Mouse (Mus musculus) brown adipose tissue, adult 24 weeks (tissue): ENCODE data around the gene Akap13. TPM values are rescaled to one million over a fixed set of nuclear protein-coding genes. Genes with fewer than 3 reads are reported as not detected.

Experiments
- H3K27ac ChIP-seq: fragments of 200-500 bp; replicated peaks from 2 replicates; pipeline ENCODE4 v1.5.1; 2012; ENCODE audit warnings: low read depth, mild to moderate bottlenecking, low read length
- H3K4me1 ChIP-seq: fragments of 200-500 bp; 2 replicates; pipeline ENCODE4 v1.6.1; 2012; ENCODE audit warnings: low read length, mixed read lengths; ENCODE audit not compliant: control insufficient read depth, insufficient read depth, insufficient read length
- H3K4me3 ChIP-seq: fragments of 200-500 bp; 2 replicates; pipeline ENCODE4 v1.5.1; 2012; ENCODE audit warnings: low read depth, mild to moderate bottlenecking, low read length, moderate library complexity; ENCODE audit not compliant: insufficient read depth
- polyA plus RNA-seq: library from polyadenylated mRNA; stranded (reverse); fragments of >200 nt; gene quantifications from 2 replicates; pipeline ENCODE4 v1.2.4, GENCODE M21; 2012; ENCODE audit not compliant: missing spikeins, insufficient read depth, insufficient read length

Akap13 gene
- polyA plus RNA-seq = 16.2 and 24.8 TPM in 2 replicates

DNA sequence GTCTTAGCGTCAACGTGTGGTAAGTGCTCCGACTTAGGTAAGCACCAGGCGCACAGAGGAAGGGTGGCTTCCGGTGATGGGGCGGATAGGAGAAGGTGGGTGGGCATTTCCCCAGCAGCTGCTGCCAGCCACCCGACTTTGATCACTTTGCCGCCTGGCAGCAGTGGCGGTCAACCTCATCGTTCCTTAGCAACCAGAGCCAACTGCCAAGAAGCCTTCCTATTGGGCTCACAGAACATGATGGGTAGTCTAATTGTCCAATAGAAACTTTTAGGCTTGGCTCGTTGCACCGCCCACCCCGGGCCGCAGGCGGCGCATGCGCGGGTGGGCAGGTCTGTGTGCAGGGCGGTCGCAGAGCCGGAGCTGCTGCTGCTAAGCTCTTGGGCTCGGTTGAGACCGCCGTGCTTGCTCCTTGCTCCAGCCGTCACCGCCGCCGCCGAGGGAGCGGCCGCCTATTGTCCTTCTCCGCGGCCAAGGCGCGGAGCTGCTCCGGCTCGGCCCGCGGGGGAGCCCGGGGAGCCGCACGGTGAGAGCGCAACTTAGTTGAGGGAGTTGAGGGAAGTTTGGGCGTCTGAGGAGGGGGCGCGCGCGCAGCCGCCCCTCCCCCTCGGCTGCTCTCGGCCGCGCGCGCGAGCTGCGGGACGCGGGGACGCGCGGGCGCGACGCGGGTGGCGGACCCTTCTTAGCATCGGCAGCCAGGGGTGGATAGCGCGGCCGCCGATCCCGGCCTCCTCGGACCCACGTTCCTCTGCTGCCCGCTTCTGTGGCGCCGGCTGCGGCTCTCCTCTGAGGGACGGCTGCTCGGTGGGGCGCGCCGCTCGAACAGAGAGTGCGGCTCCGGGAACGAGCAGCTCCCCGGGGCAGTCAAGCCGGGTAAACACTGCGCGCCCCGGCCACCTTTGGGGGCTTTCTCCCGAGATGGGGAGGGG is at the start of gene Akap13:
Gene Akap13 (plus strand): TSS at position 312 of the 929 bp plus-strand sequence.
- Histone ChIP-seq H3K4me1 (peaks cover 2% of the 10 kb centered on the region; the same call in 1 of the 2 replicates), H3K4me3 (peak within 1 kb of the TSS; percentile 86), H3K27ac (peak within 1 kb of the TSS; percentile 65)

DNA sequence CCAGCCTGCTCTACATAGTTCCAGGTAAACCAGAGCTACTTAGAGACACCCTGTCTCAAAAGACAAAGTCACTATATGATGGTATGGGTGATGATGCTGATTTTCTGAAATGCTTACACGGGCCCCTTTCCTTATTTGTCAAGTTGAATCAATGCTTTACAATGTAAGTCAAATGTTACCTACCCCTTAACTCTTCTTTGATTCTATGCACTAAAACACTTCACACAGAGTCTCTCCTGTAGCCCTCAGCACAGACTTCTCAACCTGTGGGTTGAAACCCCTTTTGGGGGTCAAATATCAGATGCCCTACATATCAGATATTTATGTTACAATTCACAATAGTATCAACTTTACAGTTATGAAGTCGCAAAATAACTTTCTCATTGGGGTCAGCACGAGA is 44.7 kb upstream of the Akap13 start:
- Histone ChIP-seq H3K4me1 (no peaks in the 10 kb centered on the region), H3K4me3 (no peak overlapping the region)

DNA sequence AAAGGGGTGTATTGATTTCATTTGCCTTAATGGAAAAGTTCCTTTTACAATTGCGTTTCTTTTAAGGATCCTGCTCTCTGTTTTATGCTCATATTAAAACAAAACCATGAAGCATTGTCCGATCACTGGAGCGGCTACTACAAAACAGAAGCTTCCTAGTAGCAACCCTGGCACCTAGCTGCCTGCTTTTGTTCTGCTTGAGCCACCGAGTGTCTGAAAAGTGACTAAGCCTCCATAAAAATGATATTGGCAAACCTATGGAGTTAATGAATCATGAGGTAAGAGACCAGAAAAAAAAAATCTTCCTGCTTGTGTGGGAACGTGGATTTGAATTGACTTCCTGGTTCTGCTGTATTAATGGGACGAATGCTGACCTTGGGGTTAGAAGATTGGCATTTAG is 44.1 kb upstream of the Akap13 start:
- H3K4me3 ChIP-seq = no peak overlapping the region
- H3K4me1 ChIP-seq = no peaks in the 10 kb centered on the region; the same call in 1 of the 2 replicates
- H3K27ac ChIP-seq = no peak overlapping the region

More for the DNA sequence above, 44.7 kb upstream of the Akap13 start:
- H3K27ac ChIP-seq = no peak overlapping the region

DNA sequence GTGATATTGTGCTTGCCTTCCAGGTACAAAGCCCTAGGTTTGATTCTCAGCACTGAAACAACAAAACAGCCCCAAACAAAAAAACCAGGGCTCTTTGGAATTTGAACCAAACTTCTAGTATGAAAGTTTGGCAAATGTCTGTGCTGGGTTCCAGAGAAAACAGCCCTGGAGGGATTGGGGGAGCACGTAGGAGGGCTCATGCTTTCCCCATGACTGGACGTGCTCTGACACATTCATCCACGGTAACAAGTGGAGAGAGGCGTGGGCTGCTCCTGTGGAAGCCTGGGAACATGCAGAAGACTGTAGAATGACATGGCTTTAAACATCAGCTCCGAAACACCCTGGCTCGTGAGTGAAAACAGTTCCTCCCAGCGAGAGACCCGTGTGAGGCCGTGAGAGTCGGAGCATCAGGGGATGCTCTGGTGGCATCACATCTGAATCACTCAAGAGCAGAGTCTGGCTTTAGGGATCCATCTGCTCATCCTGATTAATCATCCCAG is 43.3 kb upstream of the Akap13 start:
- Histone ChIP-seq H3K4me1 (no peaks in the 10 kb centered on the region; the same call in 1 of the 2 replicates), H3K4me3 (no peak overlapping the region), H3K27ac (no peak overlapping the region)

DNA sequence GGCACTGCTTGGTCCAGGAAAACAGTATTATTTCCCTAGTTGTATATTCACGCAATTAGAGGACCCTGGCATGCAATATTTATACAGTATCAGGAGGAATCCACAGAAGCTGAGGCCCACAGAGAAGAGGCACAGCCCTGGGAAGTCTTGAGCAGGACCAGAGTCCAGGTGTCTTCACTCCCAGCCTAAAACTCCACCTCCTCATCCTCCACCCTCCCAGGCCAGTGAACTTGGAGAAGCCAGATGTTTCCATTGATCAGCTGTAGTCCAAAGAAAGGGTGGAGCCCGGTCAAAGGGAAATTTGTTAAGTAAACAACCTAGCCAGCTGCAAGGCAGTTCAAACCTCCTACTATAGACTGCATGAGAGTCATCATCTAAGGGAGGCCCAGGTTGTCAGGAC is 42.8 kb upstream of the Akap13 start:
- H3K4me3 ChIP-seq = no peak overlapping the region
- no peak overlapping the region for H3K27ac ChIP-seq
- no peaks in the 10 kb centered on the region; the same call in 1 of the 2 replicates for H3K4me1 ChIP-seq

DNA sequence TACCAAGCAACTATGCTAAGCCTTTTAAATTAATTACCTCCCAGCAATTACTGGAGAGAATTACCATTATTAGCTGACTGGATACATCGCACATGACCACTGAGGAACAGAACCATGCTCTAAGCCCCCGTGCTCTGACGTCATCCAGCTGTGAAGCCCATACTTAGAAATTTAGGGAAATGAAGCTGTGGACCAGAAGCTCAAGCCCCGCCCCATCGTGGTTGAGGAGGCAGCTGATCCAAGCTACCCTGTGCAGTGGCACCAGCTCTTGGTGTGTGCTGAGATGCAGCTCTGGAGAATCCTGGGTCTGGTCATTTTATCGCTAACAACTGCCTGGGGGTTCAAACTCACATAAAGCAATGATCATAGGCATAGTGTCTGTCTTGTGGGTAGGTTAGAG is 41.4 kb upstream of the Akap13 start:
- Histone ChIP-seq H3K27ac (no peak overlapping the region), H3K4me3 (no peak overlapping the region), H3K4me1 (no peaks in the 10 kb centered on the region; the same call in 1 of the 2 replicates)

DNA sequence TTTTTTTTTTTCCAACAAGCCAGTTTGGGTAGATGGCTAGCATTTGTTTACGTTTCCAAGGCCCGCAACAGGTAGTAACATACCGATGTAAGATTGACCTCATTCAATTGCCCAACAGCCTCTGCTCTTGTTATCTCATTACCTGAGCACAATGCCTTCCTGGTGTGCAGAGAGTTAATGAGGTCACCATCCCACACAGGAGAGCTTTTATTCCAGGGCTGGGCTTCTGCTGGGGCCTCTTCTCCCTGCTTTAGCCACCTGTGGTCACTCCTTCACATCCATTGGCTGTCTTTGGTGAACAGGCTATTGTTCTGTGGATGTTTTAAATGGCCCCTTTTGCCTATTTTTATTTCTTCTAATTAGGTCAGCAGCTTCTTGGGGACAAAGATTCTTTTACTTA is 41.0 kb upstream of the Akap13 start:
- Histone ChIP-seq H3K27ac (no peak overlapping the region), H3K4me3 (no peak overlapping the region), H3K4me1 (no peaks in the 10 kb centered on the region; the same call in 1 of the 2 replicates)

DNA sequence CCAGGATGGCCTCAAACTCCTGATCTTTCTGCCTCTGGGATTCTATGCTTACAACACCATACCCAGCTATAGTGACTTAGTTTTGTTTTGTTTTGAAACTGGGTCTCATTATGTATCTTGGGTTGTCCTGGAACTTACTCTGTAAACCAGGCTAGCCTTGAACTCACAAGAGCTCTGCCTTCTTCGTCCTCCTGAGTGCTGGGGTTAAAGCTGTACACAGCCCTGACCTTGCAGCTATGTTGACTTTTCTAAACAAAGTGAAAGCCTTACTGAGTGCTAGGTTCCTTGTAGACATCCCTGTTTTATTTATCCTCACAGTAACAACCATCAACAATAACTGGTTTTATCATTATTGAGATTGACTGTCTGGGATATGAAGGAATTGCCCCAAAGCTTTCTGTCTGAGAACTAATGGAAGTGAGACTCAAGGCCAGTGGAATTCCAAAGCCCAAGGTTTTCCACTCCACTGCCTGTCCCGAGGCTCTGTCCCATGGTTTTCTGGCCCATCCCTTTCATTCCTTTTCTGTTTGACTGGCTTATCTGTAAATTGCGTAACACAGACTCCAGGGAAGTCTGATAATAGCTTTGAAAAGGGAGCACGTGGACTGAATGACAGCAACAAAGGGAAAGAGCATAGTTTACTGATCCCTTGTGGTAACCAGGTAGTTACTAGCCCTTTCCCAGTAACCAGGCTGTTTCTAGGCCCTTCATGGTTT is 40.0 kb upstream of the Akap13 start:
- Histone ChIP-seq H3K27ac (no peak overlapping the region), H3K4me3 (no peak overlapping the region), H3K4me1 (no peaks in the 10 kb centered on the region; the same call in 1 of the 2 replicates)

DNA sequence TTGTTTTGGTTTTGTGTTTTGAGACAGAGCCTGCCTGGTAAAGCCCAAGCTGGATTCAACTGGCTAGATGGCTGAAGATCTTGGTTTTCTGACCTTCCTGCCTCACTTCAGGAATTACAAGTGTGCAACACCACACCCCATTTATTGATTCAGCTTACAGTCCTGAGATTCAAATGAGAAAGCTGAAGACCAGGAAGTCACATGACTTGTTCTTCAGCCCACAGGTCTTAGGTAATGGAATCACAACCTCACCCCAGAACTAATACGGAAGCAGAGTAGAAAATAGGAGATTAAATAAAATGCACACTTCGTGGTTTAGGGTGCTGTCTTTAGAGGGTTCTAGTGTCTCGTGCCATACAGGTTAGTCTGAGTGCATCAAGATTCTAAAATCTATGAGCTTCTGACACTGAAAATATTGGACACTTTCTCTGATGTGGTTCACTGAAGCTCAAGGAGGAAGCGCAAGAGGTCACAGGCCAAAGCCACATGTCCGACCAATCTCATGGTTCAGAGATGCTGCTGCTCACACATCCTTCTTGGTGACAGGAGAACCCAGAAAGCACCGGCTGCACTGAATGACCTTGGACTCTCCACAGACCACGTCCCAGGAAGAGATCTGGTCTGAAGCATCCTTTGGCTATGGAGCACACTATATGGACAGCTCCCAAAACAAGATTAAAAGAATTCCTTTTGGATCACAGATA is 39.3 kb upstream of the Akap13 start:
- Histone ChIP-seq H3K4me3 (no peak overlapping the region), H3K27ac (no peak overlapping the region), H3K4me1 (no peaks in the 10 kb centered on the region; the same call in 1 of the 2 replicates)

DNA sequence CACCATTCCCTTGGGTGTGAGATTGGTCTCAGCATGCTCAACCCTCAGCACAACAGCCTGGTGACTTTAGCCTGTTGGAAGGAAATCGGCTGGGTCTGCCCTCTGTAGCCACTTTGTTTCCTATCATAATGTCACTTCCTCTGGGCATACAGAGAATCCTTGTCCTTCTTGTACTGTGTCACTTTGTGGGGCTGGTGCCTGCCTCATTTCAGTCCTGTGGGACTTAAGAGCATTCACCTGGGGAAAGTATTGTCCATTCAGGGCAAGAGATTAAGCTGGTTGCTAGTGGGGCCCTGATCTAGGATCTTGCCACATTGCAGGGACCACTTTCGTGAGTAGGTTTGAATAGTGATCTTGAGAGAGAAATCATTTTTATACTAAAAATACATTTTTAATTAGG is 34.4 kb upstream of the Akap13 start:
- no peaks in the 10 kb centered on the region; the same call in 1 of the 2 replicates for H3K4me1 ChIP-seq
- H3K27ac ChIP-seq = no peak overlapping the region
- H3K4me3 ChIP-seq = no peak overlapping the region

DNA sequence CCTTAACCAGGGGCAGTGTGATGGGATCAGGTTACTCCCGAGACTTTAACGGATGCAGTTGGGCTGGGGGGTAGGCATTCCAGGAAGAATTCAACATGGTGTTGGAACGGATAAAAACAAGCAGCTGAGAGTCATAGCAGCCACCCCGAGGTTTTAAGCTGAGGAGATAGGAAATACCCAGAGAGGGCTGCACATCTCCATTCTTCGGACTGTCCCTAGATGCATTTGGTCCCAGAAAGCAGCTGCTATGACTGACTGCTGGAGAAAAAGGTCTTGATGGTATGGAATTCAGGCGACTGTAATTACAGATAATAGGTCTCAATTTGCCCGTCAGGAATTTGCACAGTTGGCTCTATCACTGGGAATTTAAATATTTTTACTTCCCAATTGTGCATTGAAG is 31.2 kb upstream of the Akap13 start:
- no peaks in the 10 kb centered on the region for H3K4me1 ChIP-seq
- H3K4me3 ChIP-seq = no peak overlapping the region
- H3K27ac ChIP-seq = no peak overlapping the region

DNA sequence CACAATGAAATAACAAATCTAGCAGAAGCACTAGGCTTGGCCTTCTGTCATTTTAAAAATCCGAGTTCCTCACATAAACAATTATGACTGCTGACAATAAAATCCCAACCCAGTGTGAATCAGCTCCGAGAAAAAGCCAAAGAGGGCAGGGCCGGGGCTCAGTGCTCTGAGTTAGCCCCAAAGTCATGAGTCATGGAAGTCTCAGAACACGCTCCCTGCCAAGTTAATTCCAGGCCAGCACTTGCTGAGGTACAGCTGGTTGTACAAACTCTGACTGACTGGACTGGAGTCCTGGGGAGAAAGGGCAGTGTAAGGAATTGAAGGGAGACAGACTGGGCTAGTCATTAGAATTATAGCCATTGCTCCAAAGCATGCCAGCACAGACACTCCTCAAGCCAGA is 28.0 kb upstream of the Akap13 start:
- no peaks in the 10 kb centered on the region for H3K4me1 ChIP-seq
- no peak overlapping the region for H3K27ac ChIP-seq
- H3K4me3 ChIP-seq = no peak overlapping the region

DNA sequence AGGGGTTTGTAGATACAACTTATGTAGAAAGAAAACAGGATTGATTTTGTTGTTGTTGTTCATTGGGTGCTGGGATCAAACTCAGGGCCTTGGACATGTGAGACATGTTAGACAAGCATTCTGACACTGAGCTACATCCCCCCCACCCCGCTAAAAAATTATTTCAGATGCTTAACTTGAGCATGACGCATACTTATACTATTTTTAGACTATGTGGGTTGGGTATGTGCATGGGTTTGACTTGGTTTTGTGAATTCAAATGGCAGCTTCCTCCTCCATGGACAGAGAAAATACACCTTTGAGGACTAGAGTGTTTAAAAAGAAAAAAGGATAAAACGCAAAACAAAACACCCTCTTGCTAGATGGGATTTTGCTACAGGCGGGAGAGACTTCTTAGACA is 26.4 kb upstream of the Akap13 start:
- Histone ChIP-seq H3K4me1 (no peaks in the 10 kb centered on the region), H3K27ac (no peak overlapping the region), H3K4me3 (no peak overlapping the region)

DNA sequence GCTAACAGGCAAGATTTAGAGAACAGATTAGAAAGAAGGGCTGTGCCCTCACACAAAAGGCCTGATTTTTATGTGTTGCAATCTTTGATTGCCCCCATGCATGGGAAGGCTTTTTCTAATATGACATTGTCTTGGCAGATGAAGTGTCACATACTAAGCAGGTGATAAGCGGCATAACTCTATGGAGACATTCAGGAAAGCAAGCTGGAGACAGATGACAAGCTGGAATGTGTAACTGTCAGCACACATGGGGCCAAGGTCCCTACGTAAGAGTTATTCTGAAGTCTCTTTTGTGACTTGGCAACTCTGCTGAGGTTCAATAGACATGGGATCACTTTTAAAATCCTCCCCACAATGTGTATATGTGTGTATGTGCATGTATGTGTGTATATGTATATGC is 24.8 kb upstream of the Akap13 start:
- no peaks in the 10 kb centered on the region for H3K4me1 ChIP-seq
- H3K27ac ChIP-seq = no peak overlapping the region
- H3K4me3 ChIP-seq = no peak overlapping the region

DNA sequence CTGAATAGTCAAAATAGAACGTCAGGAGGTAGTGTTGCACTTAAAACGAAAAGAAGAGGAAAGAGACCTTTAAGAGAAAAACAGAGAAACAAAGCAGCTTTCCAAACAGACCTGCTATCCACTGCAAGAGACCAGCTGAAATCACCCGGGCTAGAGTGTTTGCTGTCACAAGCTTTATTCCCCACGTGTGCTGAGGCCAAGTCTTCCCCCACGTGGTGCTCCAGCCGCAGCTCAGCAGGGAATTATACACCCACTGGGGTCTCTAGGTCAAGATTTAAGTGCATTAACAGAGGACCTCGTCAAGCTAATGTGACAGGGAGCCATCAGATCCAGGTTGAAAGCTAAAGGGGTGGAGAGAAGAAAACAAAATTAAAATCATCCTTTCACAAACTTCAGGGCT is 24.3 kb upstream of the Akap13 start:
- no peaks in the 10 kb centered on the region for H3K4me1 ChIP-seq
- no peak overlapping the region for H3K4me3 ChIP-seq
- H3K27ac ChIP-seq = no peak overlapping the region
